Mouse (Mus musculus) naive thymus-derived CD4-positive, alpha-beta T cell, adult 2 months (primary cell): Measurements from ENCODE around the gene Pxylp1.
A peak's percentile ranks its signal among the peaks of the same experiment; 100 is the strongest.

ENCODE experiments used
- DNase-seq: peaks from one replicate; pipeline ENCODE4 v3.0.0-alpha.2; 2011; ENCODE audit warnings: low read depth

Pxylp1 gene

GRCm38 (mm10) chr9:96890756-96891155 lies 1.7 kb downstream of the Pxylp1 start:
- DNase-seq, result no peak

DNA sequence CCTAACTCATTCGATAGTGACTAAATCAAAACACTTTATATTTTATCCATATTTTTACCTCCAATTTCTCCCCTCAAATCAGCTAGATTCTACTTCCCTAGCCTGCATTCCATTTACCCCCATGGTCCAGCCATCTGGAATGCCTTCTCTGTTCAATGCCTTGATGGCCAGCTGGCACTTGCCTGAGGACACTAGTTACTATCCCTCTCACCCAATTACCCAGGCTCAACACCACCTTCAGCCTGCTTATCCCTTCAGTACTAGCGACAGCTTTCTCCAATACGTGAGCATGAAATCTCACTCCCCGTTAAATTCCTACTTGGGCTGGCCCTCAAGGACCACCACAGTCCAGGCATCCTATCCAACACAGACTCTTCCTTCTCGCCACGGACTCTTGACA lies 2.2 kb downstream of the Pxylp1 start:
- no peak for DNase-seq

DNA sequence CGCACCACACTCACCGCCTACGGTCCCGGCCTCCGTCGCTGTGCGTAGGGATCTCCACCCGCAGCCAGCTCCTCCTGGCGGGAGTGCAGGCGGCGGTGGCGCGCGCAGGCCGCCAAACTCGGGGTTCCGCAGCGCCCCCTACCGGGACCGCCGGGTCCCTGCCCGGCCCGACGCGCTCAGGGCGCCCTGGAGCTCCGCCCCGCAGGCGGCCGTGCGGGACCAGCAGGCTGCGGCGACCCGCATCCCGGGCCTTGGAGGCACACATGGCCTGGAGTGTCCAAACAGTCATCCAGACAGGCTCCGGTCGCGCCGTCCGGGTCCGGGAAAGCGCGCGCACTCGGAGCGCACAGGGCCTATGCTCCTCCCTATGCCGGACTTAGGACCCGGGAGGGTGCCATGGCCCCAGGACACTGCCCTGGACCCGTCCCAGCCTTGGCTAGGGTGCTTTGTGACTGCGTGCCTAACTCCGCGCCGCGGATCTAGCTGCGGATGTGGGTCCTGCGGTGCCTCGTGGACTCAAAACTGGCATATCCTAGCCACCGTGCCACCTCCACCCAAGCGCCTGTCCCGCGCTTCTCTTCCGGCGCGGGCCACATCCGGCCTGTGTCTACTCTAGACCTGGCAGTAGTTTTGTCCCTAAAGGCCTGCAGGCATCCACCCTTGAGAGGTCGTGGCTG lies 3.0 kb downstream of the Pxylp1 start:
- peak; percentile 92 for DNase-seq

DNA sequence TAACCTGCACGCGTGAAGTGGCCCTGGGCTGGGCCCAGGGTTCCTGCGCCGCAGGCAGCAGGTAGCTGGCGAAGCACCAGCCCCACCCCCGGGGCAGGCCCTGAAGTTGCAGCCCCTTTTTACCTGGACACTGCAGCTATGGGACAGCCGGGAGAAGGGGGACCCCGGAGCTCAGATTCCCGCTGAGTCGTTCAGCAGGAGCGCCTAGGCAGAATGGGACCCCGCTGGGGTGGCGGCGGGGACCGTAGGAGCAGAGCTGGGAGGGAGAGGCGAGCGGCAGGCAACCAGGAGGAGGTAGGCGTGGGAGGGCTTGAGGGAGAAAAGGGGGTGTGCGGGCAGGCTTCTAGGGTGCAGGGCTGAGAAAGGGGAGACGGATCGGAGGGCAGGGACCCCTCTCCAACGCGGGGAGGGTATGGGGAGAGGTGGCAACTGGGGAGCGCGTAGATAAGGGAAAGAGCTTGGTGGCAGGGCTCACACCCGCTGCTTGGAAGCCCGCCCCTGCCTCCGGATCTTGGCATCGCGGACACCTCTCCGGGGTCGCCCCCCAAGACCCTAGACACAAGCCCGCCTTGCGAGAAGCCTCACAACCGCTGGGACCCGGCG lies 3.6 kb downstream of the Pxylp1 start:
- DNase-seq, result no peak

DNA sequence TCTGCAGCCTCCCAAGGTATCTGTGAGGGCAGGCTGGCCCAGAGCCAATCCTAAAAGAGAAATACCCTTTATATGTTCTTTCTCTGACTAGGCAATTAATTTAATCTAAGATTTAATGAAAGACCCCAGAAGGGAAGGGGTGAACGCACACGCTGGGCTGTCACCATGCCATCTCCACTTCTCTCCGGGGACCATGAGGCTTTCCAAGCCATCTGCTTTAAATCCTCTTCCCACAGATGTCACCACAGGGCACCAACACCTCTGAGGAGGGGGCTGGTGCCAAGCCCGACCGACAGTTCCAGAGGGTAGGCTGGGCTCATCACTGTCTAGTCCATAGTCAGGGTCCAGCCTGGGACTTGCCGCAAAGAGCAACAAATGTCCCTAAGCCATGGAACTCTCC lies 4.5 kb downstream of the Pxylp1 start:
- no peak for DNase-seq

DNA sequence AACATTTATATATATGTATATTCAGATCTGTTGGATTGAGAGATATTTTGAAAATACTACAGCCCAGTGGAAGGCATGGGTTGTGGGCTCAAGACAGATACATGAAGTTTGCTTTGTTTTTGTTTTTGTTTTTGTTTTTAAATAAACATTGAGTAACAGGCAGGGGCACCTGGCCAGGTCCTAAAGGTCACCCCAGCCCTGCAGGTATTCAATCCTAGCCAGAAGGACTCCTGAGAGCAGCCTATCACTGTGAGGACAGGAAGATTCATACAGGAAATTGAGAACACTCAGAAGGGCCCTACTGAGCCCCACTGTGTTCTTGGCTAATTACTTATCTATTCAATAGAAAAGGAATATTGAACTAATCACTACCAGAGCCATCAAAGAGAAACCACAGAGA lies 5.0 kb downstream of the Pxylp1 start:
- no peak for DNase-seq

GRCm38 (mm10) chr9:96885781-96886180 lies 6.7 kb downstream of the Pxylp1 start:
- peak; percentile 43 for DNase-seq

DNA sequence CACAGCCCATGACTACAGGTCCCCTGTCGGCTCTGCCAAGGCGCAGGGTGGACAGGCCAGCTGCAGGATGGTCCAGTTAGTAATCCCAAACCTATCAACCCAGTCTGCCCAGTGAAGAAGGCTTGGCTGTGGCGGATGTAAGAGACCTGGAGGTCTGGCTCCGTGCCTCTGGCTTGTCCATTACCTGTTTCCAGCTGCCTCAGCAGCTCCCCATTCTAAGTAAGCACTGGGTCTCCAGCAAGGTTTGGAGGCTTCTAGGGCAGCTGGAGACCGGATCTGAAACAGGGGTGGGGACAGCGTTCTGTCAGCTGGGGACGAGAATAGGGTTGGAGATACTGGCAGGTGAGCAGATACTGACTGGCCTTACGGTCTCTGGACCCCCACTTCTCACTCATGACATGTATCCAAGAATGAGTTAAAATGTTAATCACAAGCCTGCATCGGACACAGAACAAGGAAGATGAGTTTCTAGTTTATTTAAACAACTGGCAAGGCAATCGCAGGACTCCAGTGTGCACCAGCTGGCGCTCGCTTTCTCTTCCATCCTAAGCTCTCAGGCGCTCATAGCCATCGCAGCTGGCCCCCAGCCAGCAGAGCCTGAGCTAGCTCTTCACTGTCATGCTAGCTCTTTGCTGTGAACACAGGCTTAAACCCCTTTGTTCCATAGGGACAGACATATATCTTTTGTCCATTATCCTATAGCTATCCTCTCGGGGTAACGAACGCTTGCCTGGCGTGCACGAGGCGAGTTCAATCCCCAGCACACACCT lies 9.8 kb downstream of the Pxylp1 start:
- DNase-seq, result no peak

- DNase-seq, result no peak
Observed at GRCm38 (mm10) chr9:96881901-96882300, 10.6 kb downstream of the Pxylp1 start.

GRCm38 (mm10) chr9:96879024-96879423 lies 13.4 kb downstream of the Pxylp1 start:
- DNase-seq, result no peak

DNA sequence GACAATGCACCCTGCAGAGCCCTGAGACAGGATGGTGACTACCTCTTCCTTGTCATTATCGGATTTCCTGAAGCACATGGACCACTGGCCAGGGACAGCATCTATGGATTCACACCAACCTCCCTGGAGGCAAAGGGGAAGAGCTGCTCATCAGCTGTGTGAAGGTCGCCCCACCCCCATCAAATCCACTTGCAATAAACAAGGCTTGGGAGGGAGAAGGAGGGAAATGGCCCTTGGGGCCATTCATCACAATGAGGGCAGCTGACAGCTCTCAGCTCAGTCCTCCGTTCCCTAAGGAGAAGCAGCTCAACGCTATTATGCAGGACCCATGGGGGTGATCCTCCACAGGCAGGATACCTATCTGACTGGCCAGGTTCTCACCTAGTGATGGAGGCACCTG lies 14.0 kb downstream of the Pxylp1 start:
- DNase-seq, result no peak

DNA sequence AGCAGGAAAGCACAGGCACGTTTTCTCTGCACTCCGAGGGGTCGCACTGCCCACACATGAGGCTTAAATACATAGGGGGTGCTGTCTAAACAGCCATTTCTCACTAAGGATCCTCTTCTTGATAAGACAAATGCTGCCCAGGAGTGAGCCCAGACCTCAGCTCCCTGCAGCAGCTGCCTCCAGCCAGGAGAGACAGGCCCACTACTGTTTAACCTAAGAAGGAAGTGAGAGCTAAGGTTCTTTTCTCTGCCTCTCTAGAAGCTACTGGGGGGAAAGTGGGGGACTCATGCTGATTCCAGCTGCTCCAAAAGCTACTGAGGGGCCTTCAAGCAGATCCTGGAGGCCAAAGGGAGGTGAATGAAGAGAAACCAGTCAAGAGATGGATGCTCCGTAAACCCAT lies 16.8 kb downstream of the Pxylp1 start:
- DNase-seq, result no peak

DNA sequence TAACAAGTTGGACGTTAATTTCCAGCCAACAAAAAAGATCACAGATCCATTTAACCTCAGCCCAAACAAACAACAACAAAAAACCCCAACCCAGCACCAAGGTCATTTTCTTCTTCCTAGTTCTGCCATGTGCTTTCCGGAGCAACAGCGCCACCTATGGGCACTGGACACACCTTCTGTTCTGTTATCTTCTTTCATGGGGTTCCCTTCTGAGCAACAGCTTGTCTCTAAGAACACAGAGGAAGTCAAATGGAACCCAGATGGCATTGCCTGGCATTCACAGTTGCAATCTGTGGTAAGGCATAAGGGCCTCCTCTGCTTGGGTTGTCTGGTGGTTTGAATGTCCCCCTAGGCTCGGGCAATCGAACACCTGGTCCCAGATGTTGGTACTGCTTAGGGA lies 19.4 kb downstream of the Pxylp1 start:
- peak; percentile 43 for DNase-seq

GRCm38 (mm10) chr9:96870104-96870503 lies 22.4 kb downstream of the Pxylp1 start:
- DNase-seq, result no peak

DNA sequence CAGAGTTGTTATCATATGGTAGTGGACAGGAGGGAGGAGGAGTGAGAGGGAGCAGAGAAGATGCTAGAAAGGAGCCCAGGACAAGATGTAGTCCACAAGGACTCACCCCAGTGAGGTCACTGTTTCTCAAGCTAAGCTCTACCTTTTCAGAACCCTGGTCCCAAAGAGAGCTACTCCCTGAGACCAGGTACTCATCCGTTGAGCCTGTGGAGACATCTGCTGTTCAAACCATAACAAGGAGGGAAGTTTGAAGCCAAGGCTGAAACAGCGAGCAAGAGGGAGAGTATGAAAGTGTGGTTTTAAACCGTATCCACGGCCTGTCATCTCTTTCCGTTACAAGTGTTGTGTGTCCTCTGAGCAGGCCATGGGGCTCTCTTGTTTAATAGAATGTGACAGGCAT lies 22.9 kb downstream of the Pxylp1 start:
- no peak for DNase-seq

DNA sequence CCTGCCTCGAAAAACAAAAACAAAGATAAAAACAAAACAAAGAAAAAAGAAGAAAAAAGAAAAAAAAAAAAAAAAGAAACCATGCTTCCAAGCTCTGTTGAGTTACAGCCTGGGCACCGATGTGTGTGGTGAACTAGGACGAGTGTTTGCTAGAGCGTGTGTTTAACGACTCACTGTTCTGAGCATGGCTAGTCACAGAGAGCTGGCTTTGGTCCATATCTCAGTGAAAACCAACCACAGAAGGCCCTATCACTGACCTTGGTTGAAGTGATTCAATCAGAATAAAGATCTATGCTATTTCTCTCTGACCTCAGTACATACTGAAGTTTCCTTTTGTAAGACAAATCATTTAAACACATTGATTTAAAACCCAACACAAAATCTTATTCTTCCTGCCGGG lies 23.9 kb downstream of the Pxylp1 start:
- DNase-seq, result no peak

GRCm38 (mm10) chr9:96867165-96867564 lies 25.3 kb downstream of the Pxylp1 start:
- DNase-seq, result no peak

DNA sequence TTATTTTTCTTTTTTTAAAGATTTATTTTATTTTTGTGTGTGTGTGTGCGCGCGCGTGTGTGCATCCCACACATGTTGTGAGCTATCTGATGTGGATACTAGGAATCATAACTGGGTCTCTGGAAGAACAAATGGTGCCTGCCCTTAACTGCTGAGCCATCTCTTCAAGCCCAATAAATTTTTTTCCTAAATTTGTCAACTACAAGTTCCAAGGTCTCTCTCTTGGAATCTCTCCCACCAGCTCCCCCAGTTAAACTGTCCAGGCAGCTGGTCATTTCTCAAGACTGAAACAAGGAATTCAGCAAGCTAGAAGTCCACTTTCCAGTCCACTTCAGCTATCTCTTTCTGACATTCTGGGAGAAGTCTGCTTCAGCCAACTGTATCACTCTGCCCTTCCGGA lies 26.3 kb downstream of the Pxylp1 start:
- no peak for DNase-seq

GRCm38 (mm10) chr9:96865473-96866050 lies 26.9 kb downstream of the Pxylp1 start:
- DNase-seq, result no peak

GRCm38 (mm10) chr9:96863539-96863938 lies 28.9 kb downstream of the Pxylp1 start:
- DNase-seq, result no peak

- DNase-seq, result no peak
Observed at GRCm38 (mm10) chr9:96862836-96863235, 29.6 kb downstream of the Pxylp1 start.

DNA sequence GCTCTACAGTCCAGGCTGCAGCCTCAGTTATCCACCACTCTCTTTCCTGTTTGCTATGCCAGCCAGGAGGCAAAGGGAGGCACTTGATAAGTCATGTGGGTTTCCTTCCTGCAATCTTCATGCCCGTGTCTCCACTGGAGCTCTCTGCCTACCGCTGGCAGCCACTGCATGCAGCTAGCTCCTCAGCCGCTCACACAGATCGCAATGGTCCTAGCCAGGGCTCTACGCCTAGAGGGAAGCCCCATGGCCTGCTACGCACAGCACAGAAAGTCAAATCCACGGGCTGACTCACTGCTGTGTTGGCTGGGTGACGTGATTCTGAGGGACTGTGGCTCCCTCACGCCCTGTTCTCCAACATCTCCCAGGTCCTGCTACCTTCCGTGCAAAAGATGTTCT lies 31.4 kb downstream of the Pxylp1 start:
- no peak for DNase-seq
